Mouse (Mus musculus) G1E (cell line): Measurements from ENCODE around the gene Grid2.

ENCODE experiments used
- CTCF ChIP-seq: IDR thresholded peaks from 2 replicates; pipeline ENCODE4 v1.5.1; 2012; ENCODE audit warnings: low read depth, low read length, inconsistent platforms, mixed read lengths
- GATA2 ChIP-seq: IDR thresholded peaks from 2 replicates; pipeline ENCODE4 v1.6.1; 2012; ENCODE audit warnings: low read depth, low read length, inconsistent platforms, borderline replicate concordance
- TAL1 ChIP-seq: conservative IDR thresholded peaks from 2 replicates; pipeline ENCODE4 v1.6.1; 2012; ENCODE audit warnings: low read depth, low read length, inconsistent platforms, mixed read lengths

DNA sequence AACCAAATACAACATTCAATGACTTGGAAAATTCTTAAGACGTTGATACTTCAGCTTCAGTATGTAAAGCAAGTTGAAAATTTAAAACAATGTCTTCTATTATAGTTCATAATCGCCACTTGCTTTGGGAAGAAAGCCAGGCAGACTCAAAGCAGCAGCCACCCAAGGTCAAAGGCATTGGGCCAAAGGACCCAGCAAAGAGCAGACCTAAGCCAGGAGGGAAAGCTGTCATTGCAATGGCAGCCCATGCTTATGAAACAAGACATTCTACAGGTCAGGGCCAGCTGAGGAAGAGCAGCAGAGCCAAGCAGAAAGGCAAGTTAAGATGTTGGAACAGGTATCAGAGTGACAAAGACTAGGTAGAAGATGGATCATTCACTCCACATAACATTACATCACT lies 1448.0 kb downstream of the Grid2 start:
- no peak for TF ChIP-seq TAL1
- no peak for TF ChIP-seq CTCF
- TF ChIP-seq GATA2 = no peak
